Mouse (Mus musculus) ovary, postnatal 14 days (tissue): ENCODE data around the gene Slc27a1.

ENCODE experiments used
- DNase-seq: peaks from one replicate; pipeline ENCODE4 v3.0.0; 2022; ENCODE audit warnings: low spot score

The Slc27a1 gene

DNA sequence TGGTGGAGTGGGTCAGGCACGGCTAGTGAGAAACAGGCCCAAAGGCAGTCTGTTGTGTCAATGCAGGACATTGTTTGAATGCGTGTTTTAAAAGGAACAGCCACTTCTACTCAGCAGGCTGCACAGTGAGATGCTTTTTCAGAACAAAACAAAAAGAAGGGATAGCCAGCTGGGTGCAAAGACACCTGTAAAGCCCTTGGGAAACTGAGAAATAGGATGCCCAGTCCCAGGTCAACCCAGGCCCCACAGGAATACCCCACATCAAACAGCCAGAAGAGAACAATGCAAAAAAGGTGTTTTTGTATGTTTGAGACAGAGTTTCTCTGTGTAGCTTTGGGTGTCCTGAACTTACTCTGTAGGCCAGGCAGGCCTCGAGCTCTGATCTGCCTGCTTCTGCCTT is 20.1 kb downstream of the Slc27a1 start:
- DNase-seq: no peak

DNA sequence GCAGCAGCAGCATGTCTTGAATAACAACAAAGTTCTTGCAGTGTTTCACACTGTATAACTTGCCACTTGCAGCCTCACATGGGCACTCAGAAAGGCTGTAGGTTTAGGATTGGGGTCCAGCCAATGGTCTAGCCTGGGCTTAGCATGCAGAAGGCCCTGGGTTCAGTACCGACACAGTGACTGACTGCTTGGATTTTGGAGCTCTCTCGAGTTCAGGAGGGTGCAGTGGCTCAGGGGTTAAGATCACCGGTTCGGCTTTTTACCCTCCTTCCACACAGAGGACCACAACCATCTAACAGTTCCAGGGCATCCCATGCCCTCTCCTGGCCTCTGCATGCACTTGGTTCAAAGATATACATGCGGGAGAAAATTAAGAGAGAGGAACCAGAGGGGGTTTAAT is 22.3 kb downstream of the Slc27a1 start:
- DNase-seq: no peak

DNA sequence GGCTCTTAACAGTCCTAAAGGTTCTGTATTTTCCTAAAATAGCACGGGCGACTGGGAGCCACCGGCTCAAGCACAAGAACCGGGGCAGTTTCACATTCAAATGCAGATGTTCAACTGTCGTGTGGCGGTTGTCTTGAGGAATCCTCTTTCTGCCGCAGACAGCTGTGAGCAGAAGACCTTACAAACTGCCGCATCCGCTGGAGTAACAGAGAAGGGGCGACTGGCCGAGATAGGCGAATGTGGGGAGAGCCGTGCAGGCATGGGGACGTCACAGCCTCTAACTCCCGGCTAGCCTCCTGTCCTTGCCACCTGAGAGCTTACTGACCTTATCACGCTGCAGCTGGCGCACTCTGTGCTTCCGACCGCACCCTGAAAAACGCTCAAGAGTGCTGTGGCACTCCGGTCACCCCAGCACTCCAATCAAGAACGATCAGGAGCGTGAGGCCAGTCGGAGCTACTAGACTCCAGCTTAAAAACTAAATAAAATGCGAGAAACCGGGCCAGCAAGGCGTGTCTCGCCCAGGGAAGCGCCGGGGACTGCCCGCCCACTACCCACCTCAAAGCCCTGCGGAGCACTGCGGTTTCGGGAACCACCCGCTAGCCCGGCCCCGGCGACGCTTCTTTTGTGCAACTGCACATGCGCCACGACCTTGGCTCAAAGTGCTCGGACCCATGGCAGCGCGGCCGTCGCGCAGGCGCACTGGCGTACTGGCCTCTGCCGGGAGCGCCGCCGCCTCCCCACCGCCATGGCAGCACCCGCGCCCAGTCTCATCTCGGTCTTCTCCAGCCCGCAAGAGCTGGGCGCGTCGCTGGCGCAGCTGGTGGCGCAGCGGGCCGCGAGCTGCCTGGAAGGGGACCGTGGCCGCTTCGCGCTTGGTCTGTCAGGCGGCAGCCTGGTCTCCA is 23.0 kb downstream of the Slc27a1 start, which contains the start of gene Pgls:
TSS of gene Pgls (plus strand) at position 706 of the 903 bp plus-strand sequence.
- DNase-seq: peak; percentile 90

DNA sequence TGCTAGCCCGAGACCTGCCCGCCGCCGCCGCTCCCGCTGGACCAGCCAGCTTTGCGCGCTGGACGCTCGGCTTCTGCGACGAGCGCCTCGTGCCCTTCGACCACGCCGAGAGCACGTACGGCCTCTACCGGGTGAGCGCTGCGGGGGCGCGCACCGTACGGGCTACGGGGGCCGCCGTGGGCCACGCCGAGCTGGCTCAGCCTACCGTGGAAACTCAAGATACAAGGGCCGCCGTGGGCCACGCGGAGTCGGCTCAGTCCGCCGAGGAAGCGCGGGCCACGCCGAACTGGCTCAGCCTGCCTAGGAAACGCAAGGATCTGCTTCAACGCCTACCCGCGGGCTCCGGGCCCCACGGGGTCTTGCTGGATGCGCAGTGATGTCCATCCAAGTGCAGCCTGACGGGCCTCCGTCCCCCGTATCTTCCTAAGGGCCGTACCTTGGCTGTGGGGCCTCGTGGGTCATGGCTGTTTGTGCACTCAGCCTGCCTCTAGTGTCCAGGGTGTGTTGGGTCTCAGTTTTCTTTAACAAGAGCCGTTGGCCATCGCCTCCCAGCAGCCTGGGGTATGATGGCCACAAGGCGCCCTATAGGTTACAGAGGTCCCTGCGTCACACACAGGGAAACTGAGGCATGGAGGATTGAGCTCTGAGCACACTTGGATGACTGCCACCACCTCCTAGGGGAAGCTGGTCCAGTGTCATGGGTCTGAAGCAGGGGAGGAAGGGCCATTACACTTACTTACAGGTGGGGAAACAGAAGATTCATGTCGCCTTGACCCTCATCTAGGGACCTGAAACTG is 23.9 kb downstream of the Slc27a1 start:
- peak; percentile 69 for DNase-seq

DNA sequence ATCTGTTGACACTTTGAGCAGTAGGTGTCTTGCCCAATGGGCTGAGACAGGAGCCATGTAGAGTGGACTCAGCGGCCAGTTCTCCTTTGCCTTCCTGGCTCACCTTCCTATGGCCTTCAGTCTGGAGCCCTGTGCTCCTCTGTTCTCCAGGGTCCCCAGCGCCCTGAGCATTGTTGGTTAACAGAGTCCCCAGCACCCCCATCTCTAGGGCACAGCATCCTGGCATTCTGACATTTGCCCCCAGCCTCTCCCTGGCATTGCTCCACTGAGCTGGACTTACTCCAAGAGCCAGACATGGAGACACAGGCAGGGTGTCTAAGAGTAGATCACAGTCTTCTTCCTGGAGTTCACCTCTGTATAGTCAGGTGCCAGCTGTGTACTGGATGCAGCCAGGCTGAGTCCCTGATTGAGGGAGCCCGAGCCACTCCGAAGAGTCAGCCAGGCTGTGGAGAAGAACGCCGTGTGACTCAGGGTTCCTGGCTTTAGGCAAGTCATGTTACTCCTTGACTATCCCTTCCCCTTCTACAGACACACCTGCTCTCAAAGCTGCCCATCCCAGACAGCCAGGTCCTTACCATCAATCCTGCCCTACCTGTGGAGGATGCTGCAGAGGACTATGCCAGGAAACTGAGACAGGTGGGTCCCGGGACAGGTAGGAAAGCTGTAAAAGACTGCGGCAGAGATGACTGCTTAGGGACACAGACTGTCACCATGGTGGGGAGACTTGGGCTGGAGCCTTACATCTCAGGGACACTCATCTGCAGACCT is 25.1 kb downstream of the Slc27a1 start:
- DNase-seq: no peak

DNA sequence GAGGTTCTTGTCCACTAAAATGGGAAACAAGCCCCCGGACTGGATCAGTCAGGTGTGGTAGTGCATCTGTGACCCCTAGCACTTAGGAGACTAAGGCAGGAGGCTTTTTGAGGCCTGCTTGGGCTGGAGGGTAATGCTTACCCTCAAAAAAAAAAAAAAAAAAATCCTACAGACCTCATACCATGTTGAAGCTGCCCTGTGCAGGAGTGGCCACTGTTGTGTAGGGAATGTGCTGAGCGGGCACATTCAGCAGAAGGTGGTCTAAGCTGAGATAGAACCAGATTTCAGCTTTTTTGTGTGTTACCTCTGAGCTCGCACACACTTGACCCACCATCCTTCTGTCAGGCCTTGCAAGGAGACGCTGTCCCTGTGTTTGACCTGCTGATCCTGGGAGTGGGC is 25.6 kb downstream of the Slc27a1 start:
- DNase-seq: no peak

DNA sequence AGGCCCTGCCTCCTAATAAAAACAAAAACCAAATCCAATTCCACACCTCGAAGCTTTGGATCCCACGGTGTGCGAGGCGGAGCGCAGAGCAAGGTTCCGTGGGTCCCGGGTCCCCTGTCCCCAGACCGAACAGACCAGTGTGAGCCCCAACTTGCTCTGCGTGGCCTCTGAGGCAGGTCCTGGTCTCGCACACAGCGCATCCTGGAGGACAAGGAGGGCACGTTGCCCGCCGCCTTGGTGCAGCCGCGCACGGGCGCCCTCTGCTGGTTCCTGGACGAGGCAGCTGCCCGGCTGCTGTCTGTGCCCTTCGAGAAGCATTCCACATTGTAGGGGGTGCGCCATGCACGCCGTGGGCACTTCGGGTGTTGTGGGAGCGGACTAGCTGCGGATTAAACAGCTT is 27.2 kb downstream of the Slc27a1 start:
- DNase-seq: peak; percentile 89

DNA sequence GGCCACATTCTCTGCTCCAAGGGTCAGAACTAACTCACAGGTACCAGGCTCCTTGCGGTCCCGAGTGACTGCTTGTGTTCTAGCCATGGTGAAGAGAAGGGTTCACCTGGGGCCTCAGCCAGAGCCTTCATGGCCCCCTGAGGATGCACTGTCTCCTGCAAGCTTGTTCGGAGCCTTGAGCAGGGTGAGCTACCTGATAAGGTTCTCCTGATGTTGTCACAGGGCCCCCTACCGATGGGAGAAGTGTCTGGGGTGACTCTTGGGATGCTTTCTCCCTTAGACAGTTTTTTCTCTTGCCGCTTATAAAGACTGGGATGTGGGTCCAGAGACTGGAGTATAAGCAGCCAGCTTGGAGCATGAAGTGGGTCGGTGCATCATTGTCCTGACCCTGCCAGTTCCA is 27.7 kb downstream of the Slc27a1 start:
- DNase-seq: no peak

DNA sequence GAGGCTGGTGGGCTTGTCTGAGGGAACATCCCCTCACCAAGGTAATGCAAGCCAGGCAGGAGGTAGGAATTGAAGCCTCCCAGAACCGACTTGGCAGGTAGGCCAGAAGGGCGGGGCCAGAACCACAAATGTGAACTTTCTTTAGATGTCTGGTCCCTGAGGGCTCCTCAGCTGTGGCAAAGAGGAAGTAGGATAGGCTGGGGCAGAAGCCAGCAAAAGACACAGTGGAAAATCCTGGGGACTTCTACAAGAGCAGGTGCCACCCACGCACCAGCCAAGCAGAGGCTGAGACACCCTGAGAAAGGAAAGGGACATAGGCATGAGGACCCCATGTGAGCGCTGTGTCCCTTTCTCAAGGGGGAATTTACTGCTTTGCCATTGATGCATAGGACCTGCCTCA is 28.1 kb downstream of the Slc27a1 start:
- DNase-seq: no peak

DNA sequence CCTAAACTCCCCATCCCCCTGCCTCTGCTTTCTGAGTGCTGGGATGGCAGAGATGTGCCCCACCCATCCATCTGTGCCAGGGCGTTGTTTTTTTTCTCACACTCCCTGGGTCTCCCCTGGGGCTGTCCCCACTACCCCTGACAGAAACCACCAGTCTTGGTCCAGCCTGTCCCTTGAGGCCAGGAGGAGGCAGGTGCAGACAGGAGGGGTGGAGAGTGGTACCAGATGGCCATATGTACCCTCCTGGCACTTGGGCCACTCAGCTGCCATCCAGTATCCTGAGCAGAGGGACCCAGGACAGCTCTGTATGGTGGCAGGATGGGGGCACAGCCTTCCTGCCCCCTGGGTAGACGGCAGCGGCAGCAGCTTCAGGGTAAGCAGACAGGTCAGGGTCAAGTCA is 28.8 kb downstream of the Slc27a1 start, which contains the start of gene Fam129c:
TSS of gene Fam129c (plus strand) at position 198 of the 400 bp plus-strand sequence.
- DNase-seq: no peak

DNA sequence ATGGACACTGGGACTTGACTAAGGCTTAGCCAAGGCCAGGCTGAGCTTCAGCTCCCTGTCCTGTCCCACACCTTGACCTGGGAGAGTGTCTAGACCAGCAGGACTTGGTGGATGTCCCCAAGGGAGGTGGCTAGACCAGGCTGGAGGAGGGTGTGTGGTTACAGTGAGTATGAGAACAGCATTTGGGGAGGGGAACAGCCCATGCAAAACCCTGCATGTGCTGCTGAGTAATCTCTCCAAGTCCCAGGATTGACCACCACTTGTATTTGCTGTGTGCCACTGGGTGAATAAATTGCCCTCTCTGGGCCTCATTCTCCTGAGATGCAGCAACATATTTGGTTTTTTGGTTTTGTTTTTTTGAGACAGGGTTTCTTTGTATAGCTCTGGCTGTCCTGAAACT is 29.7 kb downstream of the Slc27a1 start:
- DNase-seq: no peak

DNA sequence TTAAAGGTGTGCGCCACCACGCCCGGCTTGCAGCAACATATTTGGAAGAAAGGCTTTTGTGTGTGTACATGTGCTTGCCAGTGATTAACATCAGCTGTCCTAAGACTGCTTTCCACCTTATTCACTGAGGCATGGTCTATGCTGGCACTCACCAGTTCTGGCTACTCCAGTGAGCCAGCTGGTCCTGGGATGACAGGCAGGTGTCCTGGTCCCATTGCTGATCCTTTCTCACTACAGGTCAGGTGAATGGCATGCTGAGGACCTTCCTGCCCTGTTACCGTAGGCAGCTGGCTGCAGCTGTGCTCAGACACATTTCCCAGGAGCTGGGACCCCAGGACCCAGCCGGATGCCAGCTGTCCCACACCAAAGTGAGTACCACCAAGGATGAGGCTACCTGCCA is 30.2 kb downstream of the Slc27a1 start:
- no peak for DNase-seq

DNA sequence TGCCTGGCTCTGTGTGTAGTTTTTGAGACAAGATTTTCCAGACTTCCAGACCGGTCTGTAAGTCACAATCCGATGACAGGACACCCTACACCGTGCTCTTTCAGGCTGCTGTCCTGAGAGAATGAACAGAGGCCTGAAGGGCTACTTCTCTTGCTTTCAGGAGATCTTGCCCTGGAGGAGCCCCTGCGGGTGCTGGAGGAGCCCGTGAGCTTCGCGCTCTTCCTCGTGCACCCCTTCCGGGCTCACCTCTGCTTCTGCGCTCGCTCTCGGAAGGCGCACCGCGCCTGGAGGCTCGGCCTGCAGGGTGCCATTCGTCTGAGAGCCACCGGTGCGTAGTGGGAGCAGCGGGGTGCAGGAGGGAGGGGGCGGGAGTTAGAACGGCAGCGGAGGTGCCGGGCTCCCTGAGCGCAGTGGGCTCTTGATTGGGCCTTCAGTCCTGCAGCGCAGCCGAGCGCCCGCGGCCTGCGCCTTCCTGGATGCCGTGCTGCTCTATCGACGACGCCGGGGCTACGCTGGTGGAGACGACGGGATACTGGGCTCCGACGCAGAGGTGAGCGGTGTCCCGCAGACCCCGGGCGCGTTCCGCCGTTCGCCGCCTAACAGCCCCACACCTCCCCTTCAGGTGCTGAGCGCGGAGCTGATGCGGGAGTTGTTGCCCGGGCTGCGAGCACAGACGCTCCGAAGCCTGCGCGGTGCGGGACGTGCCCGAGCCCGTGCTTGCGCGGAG is 33.4 kb downstream of the Slc27a1 start:
- no peak for DNase-seq

DNA sequence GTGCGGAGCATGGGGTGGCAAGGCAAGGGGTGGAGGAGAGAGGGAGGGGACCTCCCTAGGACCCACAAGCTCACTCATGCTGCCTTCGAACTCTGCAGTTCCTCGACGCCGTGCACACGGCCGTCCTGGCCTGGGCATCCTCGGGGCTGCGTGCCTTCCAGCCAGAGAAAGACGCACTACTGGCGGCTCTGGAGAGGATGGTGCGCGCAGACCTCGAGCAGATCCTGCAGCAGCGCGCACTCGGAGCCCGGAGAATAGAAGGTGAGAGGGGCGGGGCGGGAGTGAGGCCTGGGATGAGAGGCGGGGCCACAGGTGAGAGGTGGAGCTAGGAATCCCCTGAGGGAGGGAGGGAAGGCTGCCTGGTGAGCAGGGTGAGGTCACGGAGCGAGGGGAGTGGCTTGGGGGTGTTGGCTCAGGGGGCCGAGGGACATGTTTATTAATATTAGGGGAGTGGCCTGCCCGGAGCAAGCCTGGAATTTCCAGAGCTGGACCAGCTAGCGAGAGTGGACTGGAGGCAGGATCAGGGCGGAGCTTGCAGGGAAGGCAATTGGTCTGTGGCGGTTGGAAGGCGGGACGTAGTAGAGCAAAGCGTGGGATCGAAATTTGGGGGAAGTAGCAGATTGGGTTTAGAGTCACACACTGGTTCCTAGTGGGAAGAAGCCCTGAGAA is 34.1 kb downstream of the Slc27a1 start:
- peak; percentile 61 for DNase-seq

DNA sequence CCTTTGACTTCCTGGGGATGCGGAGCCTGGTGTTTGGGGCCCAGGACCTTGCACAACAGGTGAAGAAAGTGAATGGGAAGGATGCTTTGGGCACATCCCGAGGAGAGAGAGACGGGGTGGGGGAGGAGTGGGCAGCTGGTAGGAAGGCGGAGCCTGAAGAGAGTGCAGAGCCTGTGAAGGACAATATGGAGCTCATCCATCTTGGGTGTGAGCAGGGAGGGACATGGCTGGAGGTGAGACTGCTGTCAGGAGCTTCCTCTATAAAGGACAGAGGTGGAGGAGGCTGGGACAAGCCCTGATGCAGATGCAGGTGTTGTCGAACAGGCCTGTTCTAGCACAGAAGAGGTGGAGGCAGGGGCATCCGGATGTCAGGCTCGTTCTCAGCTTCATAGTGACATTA is 35.3 kb downstream of the Slc27a1 start:
- no peak for DNase-seq

DNA sequence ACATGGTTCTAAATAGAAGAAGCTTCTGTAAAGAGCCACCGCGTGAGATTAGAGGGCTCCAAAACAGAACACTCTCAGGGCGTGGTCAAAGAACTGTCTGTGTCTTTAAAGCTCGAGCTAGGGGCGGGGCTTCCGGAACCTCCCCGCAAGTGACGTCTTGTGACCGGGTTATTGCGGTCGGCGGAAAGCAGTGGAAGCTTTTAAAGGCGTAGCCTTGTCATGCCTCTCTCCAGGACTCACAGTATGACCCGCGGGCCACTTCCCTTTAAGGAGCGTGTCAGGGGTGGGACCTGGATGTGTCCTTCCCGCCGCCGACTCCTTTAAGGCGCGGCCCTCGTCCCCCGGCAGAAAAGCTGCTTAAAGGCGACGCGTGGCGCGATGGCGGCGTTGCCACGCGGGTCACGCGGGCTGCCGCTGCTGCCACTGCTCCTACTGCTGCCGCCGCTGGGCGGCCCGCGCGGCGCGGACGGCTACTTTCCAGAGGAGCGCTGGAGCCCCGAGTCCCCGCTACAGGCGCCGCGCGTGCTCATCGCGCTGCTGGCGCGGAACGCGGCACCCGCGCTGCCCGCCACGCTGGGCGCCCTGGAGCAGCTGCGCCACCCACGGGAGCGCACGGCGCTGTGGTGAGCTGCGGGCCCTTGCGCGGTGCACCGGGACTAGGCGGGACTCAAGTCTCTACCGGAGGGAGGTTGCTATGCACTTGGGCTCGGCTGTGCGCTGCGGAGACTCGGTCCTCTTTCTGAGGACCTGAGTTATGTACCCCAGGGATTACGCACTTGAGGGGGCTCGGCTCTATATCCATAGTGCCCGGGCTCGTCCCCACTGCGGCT is 42.4 kb downstream of the Slc27a1 start, which contains the start of gene Colgalt1:
TSS of gene Colgalt1 (plus strand) at position 177 of the 830 bp plus-strand sequence.
- DNase-seq: peak; percentile 90

DNA sequence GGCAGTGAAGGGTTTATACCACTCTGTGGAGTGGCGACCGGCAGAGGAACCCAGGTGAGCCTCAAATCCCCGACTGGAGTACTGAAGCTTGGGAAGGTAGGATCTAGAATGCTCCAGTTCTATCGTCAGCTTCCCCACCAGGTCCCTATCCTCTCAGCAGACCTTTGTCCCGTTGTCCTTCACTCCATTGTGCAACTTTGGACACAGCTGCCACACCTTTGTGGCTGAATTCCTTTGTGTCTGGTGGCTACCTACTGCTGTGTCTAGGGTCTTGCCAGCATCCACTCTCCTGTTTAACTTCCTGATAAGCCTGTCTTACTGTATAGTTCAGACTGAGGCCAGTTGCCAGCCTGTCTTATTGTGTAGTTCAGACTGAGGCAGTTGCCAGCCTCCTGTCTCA is 43.5 kb downstream of the Slc27a1 start:
- no peak for DNase-seq

DNA sequence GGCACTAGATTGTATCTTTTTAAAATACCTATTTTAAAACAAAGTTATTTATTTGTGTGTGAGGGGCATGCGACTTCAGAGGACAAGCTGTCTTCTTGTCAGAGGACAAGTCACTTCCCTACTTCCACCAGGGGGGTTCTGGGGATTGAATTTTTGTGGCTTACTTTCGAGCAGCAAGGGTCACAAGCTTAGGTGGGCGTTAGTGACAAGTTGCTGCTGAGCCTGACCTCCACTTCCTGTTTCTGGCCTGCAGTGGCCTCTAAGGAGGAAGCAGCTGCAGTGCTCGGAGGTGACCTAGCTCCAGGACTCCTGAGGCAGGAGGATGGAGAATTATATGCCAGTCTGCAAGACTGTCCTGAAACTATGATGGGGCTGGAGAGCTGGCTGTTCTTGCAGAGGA is 44.7 kb downstream of the Slc27a1 start:
- DNase-seq: no peak

DNA sequence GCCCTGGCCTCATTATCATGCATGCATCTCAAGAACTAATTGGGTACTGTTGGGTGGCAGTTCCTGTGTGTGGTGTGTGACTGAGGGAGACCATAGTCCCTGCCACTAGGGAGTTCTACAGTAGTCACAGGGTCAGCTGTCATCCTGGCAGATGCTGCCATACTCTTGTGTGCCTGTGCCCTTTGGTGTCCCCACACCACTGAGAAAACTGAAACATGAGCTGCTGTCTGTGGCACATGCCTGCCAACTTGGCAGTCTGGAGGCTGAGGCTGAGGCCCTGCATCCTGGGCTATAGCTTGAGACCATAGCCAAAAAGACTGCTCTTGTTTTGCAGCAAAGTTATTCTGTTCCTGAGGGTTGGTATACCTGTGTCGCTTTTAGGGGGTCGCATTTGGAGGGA is 51.1 kb downstream of the Slc27a1 start:
- DNase-seq: no peak

DNA sequence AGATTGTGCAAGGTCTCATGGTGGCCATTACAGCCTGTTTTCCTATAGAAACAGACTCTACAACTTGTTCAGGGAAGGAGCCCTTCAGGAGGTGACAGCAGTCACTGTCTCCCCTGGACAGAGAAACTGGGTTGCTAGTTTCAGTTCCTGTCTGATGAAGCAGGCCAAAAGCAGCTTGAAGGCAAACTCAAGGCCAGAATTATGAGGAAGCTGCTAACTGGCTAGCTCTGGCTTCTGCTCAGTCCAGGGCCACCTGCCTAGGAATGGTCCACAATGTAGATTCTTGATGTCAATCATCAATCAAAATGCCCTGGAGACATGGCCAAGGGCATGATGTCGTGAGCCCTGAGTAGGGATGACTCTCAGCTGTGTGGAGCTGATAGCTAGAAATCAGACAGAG is 56.4 kb downstream of the Slc27a1 start:
- no peak for DNase-seq
